Mouse (Mus musculus) midbrain, embryonic 14.5 days (tissue): ENCODE results near the gene Zfp942. TPM values are rescaled to one million over a fixed set of nuclear protein-coding genes. Genes with fewer than 3 reads are reported as not detected.
A peak's percentile ranks its signal among the peaks of the same experiment; 100 is the strongest.
"Not testable (repeated sequence)": the region's sequence is repeated elsewhere in the genome, so short reads cannot be mapped to it uniquely, and the experiment has no call there.

Experiments
- ATAC-seq: fragments of 200-750 bp; cut with Nextera tagmentation; 2 replicates; pipeline ENCODE4 v1.8.0; 2017; ENCODE audit warnings: moderate number of reproducible peaks, moderate library complexity; ENCODE audit not compliant: low FRiP score, low TSS enrichment
- DNase-seq: peaks from one replicate; pipeline ENCODE4 v3.0.0-alpha.2; 2015
- H3K27ac ChIP-seq: fragments of 300-500 bp; sonication (generic); replicated peaks from 2 replicates; pipeline ENCODE4 v1.5.1; 2014; ENCODE audit warnings: mild to moderate bottlenecking, low read depth, low read length, moderate library complexity
- H3K27me3 ChIP-seq: fragments of 300-500 bp; sonication (generic); 2 replicates; pipeline ENCODE4 v1.6.1; 2014; ENCODE audit warnings: low read length, control low read depth, mixed read lengths; ENCODE audit not compliant: control insufficient read depth, insufficient read depth
- H3K36me3 ChIP-seq: fragments of 300-500 bp; sonication (generic); 2 replicates; pipeline ENCODE4 v1.6.1; 2014; ENCODE audit warnings: low read length, control low read depth; ENCODE audit not compliant: control insufficient read depth, insufficient read depth
- H3K4me1 ChIP-seq: fragments of 300-500 bp; sonication (generic); 2 replicates; pipeline ENCODE4 v1.6.1; 2014; ENCODE audit warnings: mild to moderate bottlenecking, antibody characterized with exemption, low read length, control low read depth; ENCODE audit not compliant: control insufficient read depth, insufficient read depth
- H3K4me2 ChIP-seq: fragments of 300-500 bp; sonication (generic); 2 replicates; pipeline ENCODE4 v1.6.1; 2014; ENCODE audit warnings: mild to moderate bottlenecking, low read length, moderate library complexity
- H3K4me3 ChIP-seq: fragments of 300-500 bp; sonication (generic); replicated peaks from 2 replicates; pipeline ENCODE4 v1.5.1; 2014; ENCODE audit warnings: low read depth, low read length
- H3K9ac ChIP-seq: fragments of 300-500 bp; sonication (generic); replicated peaks from 2 replicates; pipeline ENCODE4 v1.6.1; 2014; ENCODE audit warnings: mild to moderate bottlenecking, low read length, moderate library complexity
- H3K9me3 ChIP-seq: fragments of 300-500 bp; sonication (generic); 2 replicates; pipeline ENCODE4 v1.6.1; 2016; ENCODE audit warnings: low read length, control low read depth, mixed read lengths; ENCODE audit not compliant: control insufficient read depth
- WGBS: fragments of 180-500 bp; shearing (Covaris S2); extraction: QIAGEN DNeasy Blood & Tissue Kit; methylation state at CpG from one replicate; pipeline ENCODE4 v1.1.7; 2014; 5-methylcytosine and 5-hydroxymethylcytosine counted together
- polyA plus RNA-seq: library from polyadenylated mRNA; unstranded; fragments of >200 nt; fragmentation: Nextera tagmentation; extraction: Ambion mirVana; gene quantifications from 2 replicates; pipeline ENCODE4 v1.2.1, GENCODE M21; 2014

Gene Zfp942
- 23.7 and 23.9 TPM in 2 replicates for polyA plus RNA-seq

DNA sequence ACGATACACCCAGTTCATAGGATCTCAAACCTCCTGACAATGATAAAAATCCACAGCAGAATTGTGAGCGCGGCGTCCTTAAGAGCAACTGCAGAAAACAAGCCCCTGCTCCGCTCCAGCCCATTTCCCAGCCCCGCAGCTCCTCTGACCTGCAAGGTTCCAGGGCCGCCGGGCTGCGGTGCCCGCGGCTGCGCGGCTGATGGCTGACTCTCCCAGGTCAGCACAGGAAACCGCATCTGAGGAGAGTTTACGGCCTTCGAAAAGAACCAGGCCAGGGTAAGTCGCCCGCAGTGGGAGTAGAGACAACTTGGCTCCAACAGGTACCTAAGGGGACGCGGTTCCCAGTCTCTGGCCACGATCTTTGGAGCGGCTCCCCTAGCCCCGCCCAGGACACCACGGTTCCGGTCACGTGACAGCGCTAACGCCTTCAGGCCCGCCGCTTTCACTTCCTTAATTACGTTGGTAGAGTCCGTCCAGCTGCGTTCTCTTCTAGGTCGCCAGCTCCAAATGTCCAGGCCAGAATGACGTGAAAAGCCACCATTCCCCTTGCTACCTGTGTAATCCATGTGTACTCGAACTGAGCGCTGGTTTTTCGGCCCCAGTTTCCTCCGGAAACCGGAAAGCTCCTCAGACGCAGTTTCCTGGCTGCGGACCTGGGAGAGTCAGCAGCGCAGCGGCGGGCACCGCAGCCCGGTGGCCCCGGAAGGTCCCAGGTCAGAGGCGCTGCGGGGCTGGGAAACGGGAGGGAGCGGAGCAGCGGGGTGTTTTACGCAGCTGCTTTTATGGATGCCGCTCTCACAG is at the start of gene Zfp942, which contains the start of gene Zfp943:
Gene Zfp942, minus strand, starts transcription at position 358 of the 801 bp plus-strand sequence.
Gene Zfp943, plus strand, starts transcription at position 446 of the 801 bp plus-strand sequence.
- not testable (repeated sequence) for H3K36me3 ChIP-seq, H3K4me1 ChIP-seq, H3K27me3 ChIP-seq, H3K9me3 ChIP-seq
- Histone ChIP-seq H3K9ac (peak within 1 kb of the TSS; percentile 80), H3K4me3 (peak within 1 kb of the TSS; percentile 64), H3K4me2 (peak within 1 kb of the TSS; percentile 61), H3K27ac (peak within 1 kb of the TSS; percentile 86)
- peak; percentile 82 for DNase-seq
- WGBS: under 1% methylated on average over 40 of the region's 55 CpGs
- ATAC-seq: peak; percentile 97

DNA sequence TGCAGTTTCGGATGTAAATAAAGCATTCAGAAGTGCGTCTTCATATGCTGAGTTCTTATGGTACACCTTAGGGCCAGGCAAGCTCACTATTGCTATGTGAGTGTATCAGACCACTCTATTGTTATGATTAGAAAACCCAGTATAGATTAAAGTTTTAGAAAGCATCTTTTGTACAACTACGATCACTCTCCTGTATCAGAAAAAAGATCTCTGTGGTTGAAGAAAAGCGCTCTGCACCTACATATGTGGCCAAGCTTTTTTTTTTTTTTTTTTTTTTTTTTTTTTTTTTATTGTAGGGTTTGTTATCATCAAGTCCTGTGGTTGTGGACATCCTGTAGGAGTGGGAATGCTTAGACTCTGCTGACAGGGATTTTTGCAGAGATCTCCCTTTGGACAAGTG is 1.0 kb upstream of the Zfp942 start:
- Histone ChIP-seq H3K9ac (no peak overlapping the region; the same call in 1 of the 2 replicates), H3K36me3 (peaks cover 6% of the 10 kb centered on the region; the same call in 1 of the 2 replicates), H3K9me3 (peaks cover 1% of the 10 kb centered on the region; the same call in 1 of the 2 replicates), H3K27me3 (no peaks in the 10 kb centered on the region), H3K4me1 (peaks cover 7% of the 10 kb centered on the region; the same call in 1 of the 2 replicates), H3K4me3 (peak overlapping the region; percentile 64), H3K27ac (no peak overlapping the region), H3K4me2 (peak overlapping the region; percentile 54)
- 60% methylated on average over 4 of the region's 4 CpGs for WGBS
- no peak for ATAC-seq
- peak; percentile 4 for DNase-seq

DNA sequence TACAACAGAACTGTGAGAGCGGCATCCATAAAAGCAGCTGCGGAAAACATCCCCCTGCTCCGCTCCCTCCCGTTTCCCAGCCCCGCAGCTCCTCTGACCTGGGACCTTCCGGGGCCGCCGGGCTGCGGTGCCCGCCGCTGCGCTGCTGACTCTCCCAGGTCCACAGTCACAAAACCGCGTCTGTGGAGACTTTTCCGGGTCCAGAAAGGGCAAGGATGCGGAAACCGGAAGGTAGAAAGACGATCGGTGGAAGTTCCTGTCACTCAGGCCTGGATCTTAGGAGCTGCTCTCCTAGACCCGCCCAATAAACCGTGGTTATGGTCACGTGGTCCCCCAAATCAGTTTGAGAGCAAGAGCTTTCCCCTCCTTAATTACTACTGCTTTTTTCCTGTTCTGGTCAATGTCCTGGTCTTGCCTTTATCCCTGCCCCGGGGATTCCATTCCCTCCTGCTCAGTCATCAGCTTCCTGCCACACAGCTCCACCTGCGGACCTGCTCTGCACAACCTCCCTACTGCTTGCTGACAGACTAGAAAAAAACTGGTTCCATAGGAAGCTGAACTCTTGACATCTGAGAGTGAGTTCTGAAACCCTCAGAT is 52.7 kb downstream of the Zfp942 start, which contains the start of gene Zfp995:
Gene Zfp995, minus strand, starts transcription at position 471 of the 597 bp plus-strand sequence.
- ATAC-seq (peak; percentile 98), DNase-seq (peak; percentile 81)
- not testable (repeated sequence) for H3K9me3 ChIP-seq, H3K27me3 ChIP-seq, H3K4me1 ChIP-seq, H3K36me3 ChIP-seq
- H3K27ac ChIP-seq: peak within 1 kb of the TSS; percentile 55; the same call in 1 of the 2 replicates
- peak within 1 kb of the TSS; percentile 73 for H3K9ac ChIP-seq
- H3K4me2 ChIP-seq: peak within 1 kb of the TSS; percentile 79
- H3K4me3 ChIP-seq: peak within 1 kb of the TSS; percentile 62
- WGBS: under 1% methylated on average over 24 of the region's 24 CpGs

DNA sequence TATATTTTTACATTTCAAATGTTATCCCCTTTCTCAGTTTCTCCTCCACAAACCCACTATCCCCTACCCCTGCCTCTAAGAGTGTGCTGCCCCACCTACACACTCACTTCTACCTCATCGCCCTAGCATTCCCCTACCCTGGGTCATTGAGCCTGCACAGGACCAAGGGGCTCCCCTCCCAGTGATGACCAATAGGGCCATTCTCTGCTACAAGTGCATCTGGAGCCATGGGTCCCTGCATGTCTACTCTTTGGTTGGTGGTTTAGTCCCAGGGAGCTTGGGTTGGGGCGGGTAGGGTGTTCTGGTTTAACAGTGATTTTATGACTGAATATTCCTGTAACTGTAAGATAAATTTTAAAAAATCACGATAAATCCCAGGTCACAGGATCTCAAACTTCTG is 53.2 kb downstream of the Zfp942 start:
- H3K4me1 ChIP-seq: no peaks in the 10 kb centered on the region
- WGBS: 6% methylated on average over 3 of the region's 3 CpGs
- peak overlapping the region; percentile 73 for H3K9ac ChIP-seq
- H3K36me3 ChIP-seq: no peaks in the 10 kb centered on the region
- no peak overlapping the region for H3K27ac ChIP-seq
- H3K27me3 ChIP-seq: no peaks in the 10 kb centered on the region
- DNase-seq: no peak
- H3K4me2 ChIP-seq: peak overlapping the region; percentile 79
- peak overlapping the region; percentile 62 for H3K4me3 ChIP-seq
- peak; percentile 56 for ATAC-seq
- no peaks in the 10 kb centered on the region for H3K9me3 ChIP-seq

Other genes with a start within 250 kb of the Zfp942 start
- gene Zfp229, start 231.7 kb downstream of the Zfp942 start, polyA plus RNA-seq: 8.2 and 9.7 TPM in 2 replicates
- gene Zfp820, start 116.7 kb downstream of the Zfp942 start, polyA plus RNA-seq: 1.9 and 4.2 TPM in 2 replicates
- gene Zfp995, start 52.5 kb downstream of the Zfp942 start, polyA plus RNA-seq: 12.6 TPM in 2 replicates
- gene Zfp943, start 88 bp upstream of the Zfp942 start, polyA plus RNA-seq: 22.5 and 25.0 TPM in 2 replicates
- gene Zfp947, start 203.7 kb upstream of the Zfp942 start, polyA plus RNA-seq: 2.5 and 2.9 TPM in 2 replicates